Mouse (Mus musculus) retina, embryonic 14.5 days (tissue): ENCODE measurements around the gene Bcas1.

Source experiments
- DNase-seq: peaks from one replicate; pipeline ENCODE4 v3.0.0-alpha.2; 2015; ENCODE audit warnings: low spot score

Gene Bcas1

GRCm38 (mm10) chr2:170310310-170310987 is 117.2 kb downstream of the Bcas1 start:
- DNase-seq: no peak

- DNase-seq: no peak
These were observed 118.7 kb downstream of the Bcas1 start for GRCm38 (mm10) chr2:170308966-170309365.

GRCm38 (mm10) chr2:170308033-170308820 is 119.4 kb downstream of the Bcas1 start:
- no peak for DNase-seq

- no peak for DNase-seq
These were observed 120.0 kb downstream of the Bcas1 start for GRCm38 (mm10) chr2:170307589-170308021.

- DNase-seq: no peak
These were observed 120.9 kb downstream of the Bcas1 start for GRCm38 (mm10) chr2:170306637-170307320.

- no peak for DNase-seq
These were observed 122.9 kb downstream of the Bcas1 start for GRCm38 (mm10) chr2:170304766-170305165.

- no peak for DNase-seq
These were observed 124.0 kb downstream of the Bcas1 start for GRCm38 (mm10) chr2:170303595-170303994.

GRCm38 (mm10) chr2:170302825-170303224 is 124.8 kb downstream of the Bcas1 start:
- no peak for DNase-seq
